Mouse (Mus musculus) 3134 (cell line): ENCODE data around the gene Ccni.

Experiments
- DNase-seq: peaks from one replicate; pipeline ENCODE4 v3.0.0-alpha.2; 2011; ENCODE audit warnings: low spot score; ENCODE audit not compliant: insufficient read length; ENCODE audit errors: extremely low read depth

Gene Ccni

DNA sequence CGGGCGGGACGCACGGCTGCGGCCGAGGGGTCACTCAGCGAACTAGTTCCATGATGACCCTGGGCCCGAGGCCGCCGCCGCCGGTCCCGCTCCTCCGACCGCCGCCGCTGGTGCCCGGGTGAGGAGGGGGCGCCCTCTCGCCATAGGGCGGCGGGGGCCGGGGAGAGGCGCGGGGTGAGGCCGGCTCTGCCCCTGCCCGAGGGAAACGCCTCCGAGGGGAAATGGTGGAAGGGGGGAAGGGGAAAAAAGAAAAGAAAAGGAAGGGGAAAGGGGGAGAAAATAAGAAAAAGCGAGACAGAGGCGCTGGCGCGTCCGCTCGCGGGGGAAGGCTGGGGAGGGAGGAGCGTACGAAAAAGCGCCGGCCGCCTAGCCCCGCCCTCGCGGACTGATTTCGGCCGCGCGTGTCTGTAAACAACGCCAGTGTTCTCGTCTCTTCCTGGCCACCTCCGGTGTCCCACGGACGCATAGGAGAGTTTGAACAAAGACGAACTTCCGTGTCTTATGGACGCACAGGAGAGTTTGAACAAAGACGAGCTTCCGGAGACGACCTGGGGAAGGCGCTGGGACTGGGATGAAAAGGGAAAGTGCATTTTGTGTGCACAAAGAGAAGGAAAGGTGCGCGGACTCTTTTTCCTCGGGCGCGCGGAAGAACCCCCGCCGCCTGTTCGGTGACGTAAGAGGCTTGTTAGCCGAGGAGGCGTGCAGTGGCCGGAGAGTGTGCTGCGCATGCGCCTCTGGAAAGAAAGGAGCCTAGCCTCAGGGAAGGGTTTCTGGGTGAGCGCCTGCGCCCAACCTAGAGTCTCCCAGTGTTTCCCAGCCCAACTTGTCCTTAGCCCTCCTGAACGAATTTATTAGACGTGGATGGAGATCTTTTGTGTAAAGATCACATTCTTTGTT is at the start of gene Ccni, which contains the start of gene 2010109A12Rik:
Ccni (minus strand) TSS at position 387 of the 897 bp plus-strand sequence.
2010109A12Rik (plus strand) TSS at position 410 of the 897 bp plus-strand sequence.
- peak; percentile 94 for DNase-seq

DNA sequence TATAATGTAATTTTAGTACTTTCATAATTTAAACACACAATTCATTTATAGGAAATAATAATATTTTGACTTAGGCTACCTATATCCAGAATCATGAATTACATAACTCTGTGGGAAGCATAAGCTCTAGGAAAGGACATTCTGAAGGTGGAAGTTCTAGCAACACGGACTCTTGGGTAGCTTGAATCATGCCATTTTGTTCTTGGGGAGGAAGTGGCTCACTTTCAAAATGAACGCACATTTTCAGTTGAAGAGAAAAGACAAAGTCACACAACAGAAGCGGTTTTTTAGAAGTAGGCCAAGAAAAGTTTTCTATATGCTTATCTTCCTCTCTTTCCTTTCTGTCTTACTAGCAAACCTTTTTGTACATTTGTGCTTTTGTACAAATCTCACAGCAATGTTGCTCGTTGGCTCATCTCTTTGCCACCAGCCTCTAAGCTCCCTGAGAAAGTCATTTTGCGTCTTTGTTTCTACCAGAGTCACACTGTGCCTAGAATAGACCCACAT is 49.5 kb upstream of the Ccni start:
- no peak for DNase-seq

DNA sequence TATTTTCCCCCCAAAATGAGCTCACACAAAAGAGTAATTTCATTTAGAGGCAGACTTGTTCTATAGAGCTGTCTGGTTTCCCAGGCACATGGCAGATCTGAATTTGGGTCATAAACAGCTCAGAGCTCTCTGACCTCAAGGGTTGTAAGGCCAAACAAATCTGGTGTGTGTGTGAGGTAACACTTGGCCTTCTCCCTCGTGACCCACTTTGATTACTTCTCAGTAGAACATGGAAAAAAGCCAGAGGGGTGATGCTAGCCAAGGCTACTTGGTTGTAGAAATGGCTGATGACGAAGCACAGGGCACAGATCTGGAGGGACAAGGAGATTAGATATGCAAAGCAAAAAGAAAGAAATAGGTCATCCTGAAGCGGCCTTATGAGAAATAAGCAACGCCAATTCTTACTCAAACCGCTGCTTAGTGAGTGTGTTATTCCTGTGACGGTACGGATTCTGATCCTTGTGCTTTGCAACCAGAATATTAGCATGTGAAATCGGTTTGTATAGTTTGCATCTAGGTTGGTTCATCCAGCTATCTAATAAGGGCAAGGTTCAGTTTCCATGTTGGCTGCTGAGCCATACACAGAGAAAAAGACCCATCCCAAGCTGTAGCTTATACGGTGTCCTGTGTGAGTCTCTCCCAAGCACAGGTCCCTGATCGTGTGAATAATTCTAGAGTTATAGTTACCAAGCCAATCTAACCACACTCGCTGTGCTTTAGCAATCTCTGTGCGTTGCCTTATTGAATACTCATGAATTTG is 44.9 kb upstream of the Ccni start:
- no peak for DNase-seq

DNA sequence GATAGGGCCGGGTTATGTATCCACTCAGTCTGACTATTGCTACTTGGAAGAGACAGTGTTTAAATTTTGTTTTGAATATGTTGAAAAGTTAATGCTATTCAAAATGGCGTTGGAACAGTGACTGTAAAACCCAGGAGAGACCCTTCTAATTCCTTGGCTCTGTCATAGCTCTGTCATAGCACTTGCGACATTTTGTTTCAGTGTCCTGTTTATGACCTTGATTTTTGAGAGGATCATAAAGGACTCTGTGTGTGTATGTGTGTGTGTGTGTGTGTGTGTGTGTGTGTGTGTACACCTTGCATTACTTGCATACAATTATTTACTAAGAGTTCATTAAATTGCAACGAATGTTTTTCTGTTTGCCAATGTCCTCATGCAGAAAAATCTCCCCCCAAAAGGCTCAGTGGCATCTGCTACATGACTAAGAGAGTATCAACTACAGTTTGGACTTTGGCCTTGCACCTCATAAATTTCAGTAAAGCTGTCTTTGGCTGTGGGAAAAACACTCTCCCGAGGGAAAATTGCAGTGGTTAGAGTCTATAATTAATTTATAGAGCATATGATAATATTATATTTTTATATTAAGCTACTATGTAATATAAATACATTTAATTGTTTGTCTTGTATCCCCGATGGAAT is 43.8 kb upstream of the Ccni start:
- DNase-seq: no peak

DNA sequence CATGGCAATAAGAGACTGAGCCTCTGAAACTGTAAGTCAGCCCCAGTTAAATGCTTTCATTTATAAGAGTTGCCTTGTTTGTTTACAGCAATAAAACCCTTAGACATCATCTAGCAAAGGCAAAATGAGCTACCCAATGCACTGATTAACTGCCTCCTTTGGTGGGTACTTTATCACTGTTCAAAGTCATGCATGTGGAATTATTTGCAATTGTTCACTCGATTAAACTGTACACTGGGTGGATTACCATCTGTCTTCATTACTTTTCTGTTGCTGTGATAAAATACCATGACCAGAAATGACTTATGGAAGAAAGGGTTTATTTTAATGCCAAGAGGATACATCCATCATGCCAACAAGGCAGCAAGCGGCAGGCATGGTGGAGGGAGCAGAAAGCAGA is 39.0 kb upstream of the Ccni start:
- no peak for DNase-seq

DNA sequence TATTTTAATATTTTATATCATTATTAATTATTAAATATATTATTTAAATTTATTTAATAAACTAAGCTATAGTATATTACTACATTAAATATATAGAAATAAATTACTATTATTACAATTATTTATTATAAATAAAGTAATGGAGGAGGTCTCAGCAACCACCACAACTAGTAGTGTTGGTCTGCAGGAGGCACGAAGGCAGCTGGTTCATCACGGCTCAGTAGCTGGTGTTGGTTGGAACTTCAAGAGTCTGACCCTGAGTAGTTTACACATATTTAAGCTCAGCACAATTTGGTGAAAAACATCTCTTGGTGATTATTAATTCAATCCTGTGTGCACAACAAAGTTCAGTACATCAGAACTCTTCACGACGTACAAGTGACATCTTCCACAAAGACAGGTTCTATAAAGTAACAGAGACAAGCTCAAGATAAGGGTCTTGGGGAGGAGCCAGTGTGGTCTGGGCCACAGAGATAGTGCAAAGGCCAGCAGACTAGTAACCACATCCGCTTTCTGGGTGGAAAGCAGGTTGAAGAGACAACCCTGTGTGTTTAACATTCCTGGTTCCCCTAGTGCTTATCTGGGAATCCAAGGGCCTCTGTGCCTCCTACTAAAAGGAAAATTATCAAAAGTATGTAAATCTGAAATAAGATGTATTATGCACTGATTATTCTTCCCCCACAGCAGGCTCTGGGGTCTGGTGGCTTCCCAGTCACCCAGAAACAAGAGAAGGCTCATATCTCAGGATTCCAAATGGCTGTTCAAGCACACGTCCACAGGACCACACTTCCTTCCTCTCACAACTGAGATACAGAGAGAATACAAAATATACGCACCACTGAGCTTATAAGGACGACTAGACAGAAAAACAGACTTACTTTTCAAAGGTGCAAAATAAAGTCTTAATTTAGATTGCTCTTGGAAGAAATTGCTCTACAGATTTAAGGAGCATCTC is 33.6 kb upstream of the Ccni start:
- no peak for DNase-seq

DNA sequence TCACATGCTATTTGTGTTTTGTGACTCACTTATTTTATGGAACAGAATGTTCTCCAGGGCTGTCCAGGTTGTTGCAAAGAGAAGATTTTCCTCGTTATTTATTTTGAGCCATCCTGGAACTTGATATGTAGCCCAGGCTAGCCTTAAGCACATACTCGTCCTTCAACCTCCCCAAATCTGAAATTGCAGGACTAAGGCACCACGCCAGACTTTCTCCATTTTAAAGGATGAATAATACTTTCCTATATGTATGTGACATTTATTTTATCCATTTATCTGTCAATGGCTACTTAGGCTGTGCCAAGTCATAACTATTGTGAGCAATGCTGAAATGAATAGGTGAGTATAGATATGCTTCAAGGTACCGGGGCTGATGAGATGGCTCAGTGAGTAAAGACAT is 30.2 kb upstream of the Ccni start:
- no peak for DNase-seq

DNA sequence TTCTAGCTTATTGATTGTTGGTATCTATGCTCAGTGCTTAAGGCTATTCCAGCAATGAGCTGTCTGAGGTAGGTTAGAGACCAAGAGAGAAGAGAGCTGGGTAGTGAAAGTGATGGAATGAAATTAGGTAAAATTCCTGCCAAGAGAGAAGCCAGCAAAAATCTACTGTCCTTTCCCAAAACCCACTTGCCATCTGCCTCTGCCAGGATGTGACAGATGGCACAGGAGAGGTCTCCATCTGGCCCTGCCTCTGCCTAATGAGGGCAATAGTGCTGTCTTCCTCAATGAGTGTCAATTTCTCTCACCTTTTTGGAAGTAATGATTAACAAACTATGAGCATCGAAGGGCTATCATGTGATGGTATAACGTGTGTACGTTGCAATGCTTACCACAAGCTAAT is 29.6 kb upstream of the Ccni start:
- DNase-seq: no peak

DNA sequence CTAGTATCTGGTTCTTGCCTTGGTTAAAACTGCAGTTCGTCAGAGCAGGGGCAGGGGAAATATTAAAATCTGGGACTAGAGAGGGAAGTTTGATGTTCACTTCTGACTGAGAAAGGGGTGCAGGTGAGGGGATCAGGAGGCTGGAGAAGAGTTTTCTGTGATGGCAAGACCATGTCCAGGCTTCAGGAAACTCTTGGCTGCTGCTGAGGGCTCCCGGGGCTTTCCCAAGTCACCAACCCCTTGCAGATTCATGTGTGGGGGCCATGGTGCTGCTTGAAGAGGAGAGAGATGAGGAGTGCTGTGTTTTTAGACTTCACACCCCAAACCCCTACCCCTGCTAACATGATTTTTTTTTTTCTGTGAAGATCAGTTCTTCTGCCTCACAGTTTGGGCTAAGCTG is 28.3 kb upstream of the Ccni start:
- DNase-seq: no peak

DNA sequence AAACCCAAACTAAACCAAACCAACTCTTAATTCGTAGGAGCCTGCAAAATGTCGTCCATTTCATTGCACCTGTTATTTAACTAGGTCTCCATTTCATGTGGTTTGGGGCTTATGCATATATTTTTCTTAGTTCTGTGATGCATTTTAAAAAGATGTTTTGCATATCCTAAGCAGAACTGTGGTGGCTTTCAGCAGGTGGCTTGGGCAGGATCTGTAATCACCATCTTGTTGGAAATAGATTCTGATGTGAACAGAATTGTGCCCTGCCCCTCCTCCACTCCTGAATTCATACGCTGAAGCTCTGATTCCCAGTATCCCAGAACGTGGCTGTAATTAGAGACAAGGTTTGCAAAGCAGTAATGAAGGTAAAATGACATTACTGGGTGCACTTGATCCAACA is 27.8 kb upstream of the Ccni start:
- no peak for DNase-seq

DNA sequence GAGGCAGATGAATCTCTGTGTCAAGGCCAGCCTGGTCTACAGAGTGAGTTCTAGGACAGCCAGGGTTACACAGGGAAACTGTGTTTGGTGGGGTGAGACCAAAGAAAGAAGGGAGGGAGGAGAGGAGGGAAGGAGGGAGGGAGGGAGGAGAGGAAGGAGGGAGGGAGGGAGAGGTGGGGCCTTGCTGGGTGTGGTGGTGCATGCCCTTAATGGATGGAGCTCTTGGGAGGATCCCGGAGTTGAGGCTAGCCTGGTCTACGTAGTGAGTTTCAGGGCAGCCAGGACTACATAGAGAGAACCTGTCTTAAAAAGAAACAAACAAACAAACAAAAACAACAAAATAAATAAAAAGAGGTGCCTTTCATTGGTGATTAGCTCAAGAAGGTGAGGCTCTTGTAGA is 26.5 kb upstream of the Ccni start:
- DNase-seq: no peak

DNA sequence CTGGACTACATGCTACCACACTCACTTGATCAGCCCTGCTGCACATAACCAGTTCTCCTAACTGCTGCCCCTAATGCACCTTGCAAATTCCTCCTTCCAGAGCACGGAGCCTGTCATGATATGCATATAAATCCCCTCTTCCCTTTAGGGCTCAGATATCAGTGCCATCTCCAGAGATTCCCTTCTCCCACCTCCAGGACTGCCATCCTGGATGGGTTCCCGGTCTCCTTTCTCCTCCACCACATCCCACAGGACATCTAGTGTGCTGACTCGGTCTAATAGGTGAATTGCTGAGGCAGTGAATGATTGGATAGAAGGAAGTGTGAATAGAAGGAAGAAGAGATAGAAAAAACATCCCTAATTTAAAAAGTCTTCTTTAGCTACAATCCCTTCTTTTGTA is 25.4 kb upstream of the Ccni start:
- DNase-seq: no peak

DNA sequence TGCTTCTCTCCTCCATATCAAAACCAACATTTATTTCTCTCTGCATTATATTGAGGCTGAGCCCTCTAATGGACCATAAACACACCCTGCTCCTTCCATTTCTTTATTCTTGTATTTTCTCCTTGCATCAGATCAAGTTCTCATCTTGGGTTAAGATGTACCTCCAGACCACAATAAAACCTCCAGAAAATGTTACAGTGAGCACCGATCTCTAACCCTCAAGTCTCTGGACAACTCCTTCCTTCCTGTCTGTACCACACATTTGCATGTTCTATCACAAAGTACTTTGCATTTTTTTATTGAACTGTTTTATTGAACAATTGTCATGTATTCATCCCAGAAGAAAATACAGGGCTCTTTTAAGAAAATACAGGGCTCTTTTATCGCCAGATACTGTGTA is 23.2 kb upstream of the Ccni start:
- DNase-seq: no peak

DNA sequence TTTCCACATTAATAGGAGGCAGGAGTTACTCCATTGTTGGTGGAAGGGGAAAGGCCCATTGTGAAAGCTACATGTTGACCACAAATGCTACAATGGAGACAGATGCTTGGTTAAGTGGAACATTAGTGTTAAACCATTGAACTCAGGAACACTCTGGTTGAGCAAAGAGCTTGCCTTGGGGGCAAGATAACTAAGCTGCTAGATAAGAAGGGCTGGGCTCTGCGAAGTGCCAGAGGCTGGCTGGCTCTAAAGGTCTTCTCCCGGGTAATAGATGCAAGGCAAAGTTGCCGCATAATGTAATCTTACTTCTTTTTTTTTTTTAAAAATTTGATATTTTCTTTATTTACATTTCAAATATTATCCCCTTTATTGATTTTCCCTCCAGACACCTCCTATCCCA is 20.9 kb upstream of the Ccni start:
- DNase-seq: no peak

DNA sequence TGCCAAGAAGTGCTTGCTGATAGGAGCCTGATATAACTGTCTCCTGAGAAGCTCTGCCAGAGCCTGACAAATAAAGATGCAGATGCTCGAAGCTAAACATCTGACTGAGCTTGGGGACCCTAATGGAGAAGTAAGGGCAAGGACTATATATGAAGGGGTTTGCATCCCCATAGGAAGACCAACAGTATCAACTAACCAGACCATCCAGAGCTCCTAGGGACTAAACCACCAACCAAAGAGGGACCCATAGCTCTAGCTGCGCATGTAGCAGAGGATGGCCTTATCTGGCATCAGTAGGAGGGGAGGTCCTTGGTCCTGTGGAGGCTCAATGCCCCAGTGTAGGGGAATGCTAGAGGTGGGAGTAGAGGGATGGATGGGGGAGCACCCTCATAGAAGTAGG is 18.3 kb upstream of the Ccni start:
- no peak for DNase-seq

DNA sequence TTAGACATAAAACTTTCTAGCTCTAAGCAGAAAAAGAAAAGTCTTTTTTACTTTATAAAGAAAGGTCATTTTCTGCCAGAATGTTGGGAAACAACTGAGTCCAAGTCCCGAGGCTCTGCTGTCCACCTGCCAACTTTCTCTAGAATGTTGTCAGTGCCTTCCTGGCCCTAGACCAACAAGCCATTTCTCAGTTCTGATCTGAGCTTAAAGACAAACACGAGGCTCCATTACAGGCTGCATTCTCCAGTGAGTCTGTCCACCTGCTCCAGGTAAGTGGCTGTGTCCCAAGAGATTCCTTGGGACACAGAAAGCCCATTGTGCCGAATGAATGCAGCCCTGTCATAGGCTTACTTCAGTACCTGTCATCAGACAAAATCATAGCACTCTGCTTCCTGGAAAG is 15.4 kb upstream of the Ccni start:
- DNase-seq: no peak

DNA sequence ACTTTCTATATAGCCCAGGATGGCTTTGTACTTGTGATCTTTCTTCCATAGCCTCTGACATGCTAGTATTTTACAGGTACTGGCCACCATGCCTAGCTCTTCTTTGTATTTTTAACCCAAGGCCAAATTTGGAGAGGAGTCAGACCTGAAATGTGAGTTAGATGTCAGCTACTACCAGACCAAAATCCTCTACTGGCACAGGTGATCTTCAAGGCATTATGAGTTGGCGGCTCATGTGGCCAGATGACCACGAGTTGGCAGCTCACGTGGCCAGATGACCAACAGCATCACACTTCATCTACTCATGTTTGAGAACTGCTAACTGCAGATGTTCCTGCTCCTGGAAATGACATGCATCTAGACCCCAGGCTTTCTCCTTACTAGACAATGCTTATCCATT is 12.1 kb upstream of the Ccni start:
- DNase-seq: no peak

DNA sequence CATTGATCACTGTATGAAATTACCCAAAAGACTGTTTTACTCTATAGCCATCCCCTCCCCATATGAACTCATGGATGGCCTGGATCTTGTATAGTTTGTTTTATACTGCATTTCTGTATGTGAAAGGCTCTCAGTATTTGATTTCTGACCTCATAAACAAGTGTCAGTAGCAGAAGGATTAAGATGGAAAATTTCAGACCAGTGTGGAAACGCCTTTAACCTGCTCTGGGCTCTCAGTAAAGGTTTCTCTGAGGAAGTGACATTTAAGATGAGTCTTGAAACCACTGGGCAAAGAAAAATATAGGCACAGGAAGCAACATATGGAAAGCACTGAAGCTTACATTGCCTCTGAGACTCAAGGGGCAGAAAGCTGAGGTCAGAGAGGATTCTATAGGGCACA is 1.3 kb upstream of the Ccni start:
- DNase-seq: no peak

DNA sequence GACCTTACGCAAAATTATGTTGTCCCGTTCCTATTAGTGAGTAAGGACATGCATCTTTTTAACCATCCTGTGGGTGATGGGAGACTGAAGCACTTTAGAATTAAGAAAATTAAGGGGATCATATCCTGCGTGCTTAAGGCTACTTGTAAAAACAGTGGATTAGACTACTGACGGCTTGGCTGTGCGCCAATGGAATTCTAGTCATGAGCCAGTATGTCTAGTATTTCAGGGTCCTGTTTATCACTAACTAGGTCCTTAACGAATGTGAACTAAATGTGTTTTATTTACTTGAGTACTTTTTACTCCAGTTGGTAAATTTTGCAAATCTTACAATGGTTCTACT is 682 bp upstream of the Ccni start:
- DNase-seq: no peak

DNA sequence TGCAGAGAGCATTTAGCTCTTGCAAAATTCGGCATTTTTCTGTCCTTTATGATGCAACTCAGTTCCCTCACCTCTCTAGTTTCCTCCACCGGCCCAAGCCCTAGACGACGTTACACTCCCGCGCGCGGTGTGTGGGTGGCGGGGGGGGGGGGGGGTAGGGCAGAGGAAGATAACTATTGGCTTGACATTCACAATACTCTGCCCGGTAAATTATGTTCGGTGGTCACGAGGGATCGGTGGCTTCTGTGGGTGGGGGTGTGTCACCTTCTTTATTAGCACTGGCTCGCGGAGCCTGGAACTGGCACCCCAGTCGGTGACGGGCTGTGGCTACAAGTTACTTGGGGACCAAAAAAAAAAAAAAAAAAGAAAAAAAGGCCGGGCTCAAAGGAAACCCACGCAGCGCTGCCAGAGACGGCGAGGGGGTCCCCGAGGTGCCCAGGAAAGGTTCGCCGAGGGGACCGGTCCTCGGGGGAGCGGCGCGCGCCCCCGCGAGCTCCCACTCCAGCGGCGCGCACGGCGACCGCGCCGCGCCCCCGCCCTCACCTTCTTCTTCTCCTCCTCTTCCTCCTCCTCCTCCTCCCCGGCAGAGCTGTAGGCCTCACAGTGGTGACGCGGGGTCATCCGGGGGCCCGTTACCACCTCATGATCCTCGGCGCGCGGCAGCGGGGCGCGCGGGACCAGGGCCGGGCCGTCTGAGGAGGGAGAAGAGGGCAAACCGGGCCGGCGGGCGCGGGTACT is 755 bp downstream of the Ccni start:
- DNase-seq: peak; percentile 75
